Mouse (Mus musculus) stomach, embryonic 14.5 days (tissue): ENCODE results near the gene Celsr1. TPM values are rescaled to one million over a fixed set of nuclear protein-coding genes. Genes with fewer than 3 reads are reported as not detected.
"Not testable (repeated sequence)": the region's sequence is repeated elsewhere in the genome, so short reads cannot be mapped to it uniquely, and the experiment has no call there.

ENCODE experiments used
- ATAC-seq: fragments of 200-750 bp; cut with Nextera tagmentation; 2 replicates; pipeline ENCODE4 v1.8.0; 2017; ENCODE audit warnings: low read depth, moderate TSS enrichment; ENCODE audit not compliant: insufficient number of reproducible peaks, insufficient read depth, low FRiP score
- H3K27ac ChIP-seq: fragments of 300-500 bp; sonication (generic); 2 replicates; pipeline ENCODE4 v1.5.1; 2014; ENCODE audit warnings: mild to moderate bottlenecking, low read length, moderate library complexity, mixed read lengths
- H3K27me3 ChIP-seq: fragments of 300-500 bp; sonication (generic); 2 replicates; pipeline ENCODE4 v1.6.1; 2014; ENCODE audit warnings: low read length, control low read depth, mixed read lengths; ENCODE audit not compliant: control insufficient read depth, insufficient read depth
- H3K36me3 ChIP-seq: fragments of 300-500 bp; sonication (generic); 2 replicates; pipeline ENCODE4 v1.6.1; 2014; ENCODE audit warnings: mild to moderate bottlenecking, control low read depth, low read length, moderate library complexity, mixed read lengths; ENCODE audit not compliant: control insufficient read depth, insufficient read depth
- H3K4me1 ChIP-seq: fragments of 300-500 bp; sonication (generic); 2 replicates; pipeline ENCODE4 v1.6.1; 2014; ENCODE audit warnings: low read length, control low read depth, mixed read lengths; ENCODE audit not compliant: control insufficient read depth, insufficient read depth
- H3K4me2 ChIP-seq: fragments of 300-500 bp; sonication (generic); replicated peaks from 2 replicates; pipeline ENCODE4 v1.6.1; 2014; ENCODE audit warnings: low read depth, low read length, control low read depth
- H3K4me3 ChIP-seq: fragments of 300-500 bp; sonication (generic); 2 replicates; pipeline ENCODE4 v1.5.1; 2014; ENCODE audit warnings: low read depth, low read length, control low read depth
- H3K9ac ChIP-seq: fragments of 300-500 bp; sonication (generic); replicated peaks from 2 replicates; pipeline ENCODE4 v1.6.1; 2014; ENCODE audit warnings: low read depth, mild to moderate bottlenecking, control low read depth, low read length, moderate library complexity, mixed read lengths
- H3K9me3 ChIP-seq: fragments of 300-500 bp; sonication (generic); 2 replicates; pipeline ENCODE4 v1.6.1; 2016; ENCODE audit warnings: low read depth, low read length, control low read depth; ENCODE audit not compliant: control insufficient read depth
- WGBS: fragments of 180-500 bp; shearing (Covaris S2); extraction: QIAGEN DNeasy Blood & Tissue Kit; methylation state at CpG from one replicate; pipeline ENCODE4 v1.1.7; 2014; 5-methylcytosine and 5-hydroxymethylcytosine counted together
- polyA plus RNA-seq: library from polyadenylated mRNA; unstranded; fragments of >200 nt; fragmentation: Nextera tagmentation; extraction: Ambion mirVana; gene quantifications from 2 replicates; pipeline ENCODE4 v1.2.1, GENCODE M21; 2014

The Celsr1 gene
- polyA plus RNA-seq, 1 experiment from 2014 or later = 7.8 TPM

- H3K27me3 ChIP-seq = no peaks in the 10 kb centered on the region
- no peak overlapping the region for H3K4me3 ChIP-seq
- ATAC-seq = no peak
- H3K4me2 ChIP-seq = no peak overlapping the region
- H3K27ac ChIP-seq = no peak overlapping the region
- peaks cover 31% of the 10 kb centered on the region for H3K4me1 ChIP-seq
- H3K9ac ChIP-seq = no peak overlapping the region
- H3K9me3 ChIP-seq = no peaks in the 10 kb centered on the region
- H3K36me3 ChIP-seq = no peaks in the 10 kb centered on the region
- 79% methylated on average over 12 of the region's 12 CpGs for WGBS
Observed at GRCm38 (mm10) chr15:86060581-86060980, 27.0 kb upstream of the Celsr1 start.

- WGBS = 70% methylated on average over 7 of the region's 7 CpGs
- Histone ChIP-seq H3K27ac (no peak overlapping the region), H3K9me3 (no peaks in the 10 kb centered on the region), H3K9ac (no peak overlapping the region; the same call in 1 of the 2 replicates), H3K27me3 (no peaks in the 10 kb centered on the region), H3K4me1 (peaks cover 31% of the 10 kb centered on the region), H3K4me3 (peak overlapping the region; percentile 87; the same call in 1 of the 2 replicates), H3K4me2 (peak overlapping the region; percentile 96), H3K36me3 (no peaks in the 10 kb centered on the region)
- no peak for ATAC-seq
Observed at GRCm38 (mm10) chr15:86059835-86060380, 26.3 kb upstream of the Celsr1 start.

- Histone ChIP-seq H3K27me3 (no peaks in the 10 kb centered on the region), H3K9ac (peak overlapping the region; percentile 81), H3K9me3 (no peaks in the 10 kb centered on the region), H3K27ac (peak overlapping the region; percentile 58; the same call in 1 of the 2 replicates), H3K4me1 (peaks cover 28% of the 10 kb centered on the region), H3K4me3 (peak overlapping the region; percentile 87), H3K36me3 (no peaks in the 10 kb centered on the region), H3K4me2 (peak overlapping the region; percentile 96)
- 4% methylated on average over 38 of the region's 49 CpGs for WGBS
- peak; percentile 37 for ATAC-seq
Observed at GRCm38 (mm10) chr15:86058931-86059834, 25.6 kb upstream of the Celsr1 start.

- no peaks in the 10 kb centered on the region for H3K27me3 ChIP-seq
- peak overlapping the region; percentile 58; the same call in 1 of the 2 replicates for H3K27ac ChIP-seq
- peak overlapping the region; percentile 96 for H3K4me2 ChIP-seq
- WGBS = under 1% methylated on average over 39 of the region's 70 CpGs
- H3K9me3 ChIP-seq = no peaks in the 10 kb centered on the region
- peak overlapping the region; percentile 81 for H3K9ac ChIP-seq
- peak; percentile 70 for ATAC-seq
- H3K36me3 ChIP-seq = no peaks in the 10 kb centered on the region
- H3K4me1 ChIP-seq = peaks cover 28% of the 10 kb centered on the region
- peak overlapping the region; percentile 87 for H3K4me3 ChIP-seq
Observed at GRCm38 (mm10) chr15:86058394-86058915, 24.9 kb upstream of the Celsr1 start.

- no peaks in the 10 kb centered on the region for H3K36me3 ChIP-seq
- H3K4me1 ChIP-seq = peaks cover 28% of the 10 kb centered on the region
- 7% methylated on average over 7 of the region's 7 CpGs for WGBS
- peak; percentile 7; the same call in 1 of the 2 replicates for ATAC-seq
- no peaks in the 10 kb centered on the region for H3K9me3 ChIP-seq
- H3K27me3 ChIP-seq = no peaks in the 10 kb centered on the region
- H3K27ac ChIP-seq = peak overlapping the region; percentile 33; the same call in 1 of the 2 replicates
- H3K9ac ChIP-seq = 0 out of 2 replicates have a peak overlapping the region, but pooled peaks have one; percentile 81
- H3K4me2 ChIP-seq = peak overlapping the region; percentile 96
- peak overlapping the region; percentile 87 for H3K4me3 ChIP-seq
Observed at GRCm38 (mm10) chr15:86057908-86058307, 24.3 kb upstream of the Celsr1 start.

GRCm38 (mm10) chr15:86057413-86057812, 23.8 kb upstream of the Celsr1 start, which contains the start of gene Gramd4:
Gene Gramd4, plus strand, starts transcription at chr15:86057695.
- peak within 1 kb of the TSS; percentile 87 for H3K4me3 ChIP-seq
- ATAC-seq = no peak
- H3K9ac ChIP-seq = peak within 1 kb of the TSS; percentile 81; the same call in 1 of the 2 replicates
- H3K27ac ChIP-seq = peak within 1 kb of the TSS; percentile 33; the same call in 1 of the 2 replicates
- H3K4me2 ChIP-seq = peak within 1 kb of the TSS; percentile 96
- no peaks in the 10 kb centered on the region for H3K36me3 ChIP-seq
- no peaks in the 10 kb centered on the region for H3K27me3 ChIP-seq
- H3K4me1 ChIP-seq = peaks cover 28% of the 10 kb centered on the region
- no peaks in the 10 kb centered on the region for H3K9me3 ChIP-seq
- WGBS = 25% methylated on average over 6 of the region's 6 CpGs

- Histone ChIP-seq H3K9ac (no peak overlapping the region), H3K4me1 (peaks cover 21% of the 10 kb centered on the region), H3K36me3 (no peaks in the 10 kb centered on the region), H3K27me3 (no peaks in the 10 kb centered on the region), H3K27ac (no peak overlapping the region; the same call in 1 of the 2 replicates), H3K4me2 (no peak overlapping the region), H3K4me3 (no peak overlapping the region), H3K9me3 (no peaks in the 10 kb centered on the region)
- 75% methylated on average over 5 of the region's 5 CpGs for WGBS
- ATAC-seq = no peak
Observed at GRCm38 (mm10) chr15:86056221-86056760, 22.7 kb upstream of the Celsr1 start.

- not testable (repeated sequence) for H3K9ac ChIP-seq, H3K9me3 ChIP-seq, H3K4me2 ChIP-seq, H3K4me3 ChIP-seq, ATAC-seq, H3K27ac ChIP-seq, H3K36me3 ChIP-seq, H3K27me3 ChIP-seq, H3K4me1 ChIP-seq
- WGBS = 69% methylated on average over 3 of the region's 3 CpGs
Observed at GRCm38 (mm10) chr15:86054861-86055260, 21.3 kb upstream of the Celsr1 start.
